Mouse (Mus musculus) forebrain, embryonic 10.5 days (tissue): Measurements from ENCODE around the gene Gpn1. TPM values are rescaled to one million over a fixed set of nuclear protein-coding genes. Genes with fewer than 3 reads are reported as not detected.

Experiments used
- polyA plus RNA-seq: library from polyadenylated mRNA; unstranded; fragments of >200 nt; fragmentation: Nextera tagmentation; extraction: Ambion mirVana; gene quantifications from 2 replicates; pipeline ENCODE4 v1.2.1, GENCODE M21; 2016

Gene Gpn1
- polyA plus RNA-seq, 1 experiment from 2014 or later = 111 TPM

Other genes with a start within 250 kb of the Gpn1 start
- gene Krtcap3, start 243.1 kb upstream of the Gpn1 start, polyA plus RNA-seq = 5.9 and 8.6 TPM in 2 replicates
- gene Ift172, start 203.6 kb upstream of the Gpn1 start, polyA plus RNA-seq = 37.1 and 37.2 TPM in 2 replicates
- gene Fndc4, start 198.7 kb upstream of the Gpn1 start, polyA plus RNA-seq = 46.6 and 48.7 TPM in 2 replicates
- gene Gckr, start 197.3 kb upstream of the Gpn1 start, polyA plus RNA-seq = 0.30 and 0.37 TPM in 2 replicates
- gene Zfp512, start 42.3 kb upstream of the Gpn1 start, polyA plus RNA-seq = 78.9 and 82.9 TPM in 2 replicates
- gene 4930548H24Rik, start 9.0 kb upstream of the Gpn1 start, polyA plus RNA-seq = 0.09 TPM in 2 replicates
- 29.0 and 29.2 TPM in 2 replicates for gene Slc4a1ap, start 32.3 kb downstream of the Gpn1 start, polyA plus RNA-seq
- 25.1 and 25.5 TPM in 2 replicates for gene Supt7l, start 33.1 kb downstream of the Gpn1 start, polyA plus RNA-seq
- 238 and 242 TPM in 2 replicates for gene Mrpl33, start 102.2 kb downstream of the Gpn1 start, polyA plus RNA-seq
- gene Rbks, start 202.9 kb downstream of the Gpn1 start, polyA plus RNA-seq = 5.2 and 5.7 TPM in 2 replicates
- gene Babam2, start 202.9 kb downstream of the Gpn1 start, polyA plus RNA-seq = 51.7 and 53.4 TPM in 2 replicates